Comparison of ENCODE assay signal across 8 mouse cellular contexts in the genomic region with DNA sequence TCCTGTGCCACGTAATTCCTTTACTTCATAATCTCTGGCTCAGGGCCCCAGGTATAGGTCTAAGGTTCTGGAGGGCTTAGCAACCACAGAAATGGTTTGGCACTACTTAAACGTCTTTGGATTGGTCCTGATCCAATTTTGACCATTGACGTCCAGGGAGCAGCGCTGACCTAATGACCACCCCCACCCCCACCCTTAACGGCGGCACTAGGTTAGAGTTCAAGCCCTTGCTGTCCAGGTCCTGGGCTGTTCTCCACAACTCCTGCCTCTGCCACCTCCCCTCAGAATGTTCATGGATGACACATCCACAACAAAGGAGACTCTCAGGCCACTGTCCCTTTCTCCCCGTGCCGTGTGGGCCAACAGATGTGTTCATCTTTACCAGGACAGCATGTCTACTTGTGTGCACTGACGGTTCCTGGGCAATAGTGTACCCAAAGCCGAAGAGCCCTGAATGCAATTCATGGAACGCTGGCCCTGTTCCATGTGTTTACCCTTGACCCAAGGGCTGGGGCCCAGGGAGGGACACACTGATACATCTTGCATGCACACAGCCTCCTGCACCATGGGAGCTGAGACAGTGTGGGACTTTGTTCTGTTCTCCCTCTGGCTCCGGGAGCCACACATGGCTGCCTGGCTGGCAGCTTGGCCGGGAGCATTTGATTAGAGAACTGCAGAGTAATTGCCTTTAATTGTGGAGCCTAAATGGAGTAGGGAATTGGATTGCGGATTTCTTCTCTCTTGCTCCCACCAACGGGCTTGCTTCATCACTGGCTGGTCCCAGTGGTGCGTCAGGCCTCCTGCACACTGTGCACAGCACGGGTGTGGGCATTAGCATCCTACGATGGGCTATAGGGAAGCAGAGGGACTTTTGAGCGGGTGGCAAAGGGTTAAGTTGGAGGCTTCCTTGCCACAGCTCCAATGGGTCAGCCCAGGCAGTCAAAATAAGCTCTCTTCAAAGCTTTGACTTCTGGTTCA.
DNase-seq lines count a peak whose midpoint lies in the region; ATAC-seq and TF ChIP-seq lines count a peak whose summit lies in the region.

No protein-coding gene starts in this region.

- TF ChIP-seq CTCF in intestine, postnatal 0 days (IDR thresholded peaks at IDR 0.05; ENCODE audit: low read depth), result no peak
- no peak for TF ChIP-seq CTCF in heart, adult 2 months (IDR thresholded peaks at IDR 0.05)

- peak; percentile 73; the same call in 1 of the 2 replicates for ATAC-seq in intestine, embryonic 14.5 days (replicated peaks; ENCODE audit: low FRiP score, low TSS enrichment, low read depth)
- no peak for ATAC-seq in intestine, postnatal 0 days
- ATAC-seq in midbrain, embryonic 14.5 days (ENCODE audit: low FRiP score, low TSS enrichment), result no peak

- no peak for TF ChIP-seq EP300 in heart, adult 2 months (IDR thresholded peaks at IDR 0.05; ENCODE audit: insufficient read depth, low read depth, low read length)

- no peak overlapping the region for H3K27ac ChIP-seq in intestine, embryonic 14.5 days (ENCODE audit: low read depth)
- H3K27ac ChIP-seq in intestine, postnatal 0 days (ENCODE audit: low read depth, low read length), result no peak overlapping the region
- peak overlapping the region; percentile 64; the same call in 1 of the 2 replicates for H3K27ac ChIP-seq in midbrain, embryonic 14.5 days (replicated peaks; ENCODE audit: low read depth, low read length)
- H3K27ac ChIP-seq in heart, adult 2 months, result no peak overlapping the region; the same call in 1 of the 2 replicates

- no peaks in the 10 kb centered on the region for H3K79me2 ChIP-seq in heart, adult 2 months (replicated peaks; ENCODE audit: control insufficient read depth, insufficient read depth, low read length)

- no peak overlapping the region for H3K4me3 ChIP-seq in intestine, embryonic 14.5 days (ENCODE audit: low read depth, low read length)
- no peak overlapping the region for H3K4me3 ChIP-seq in intestine, postnatal 0 days (ENCODE audit: low read depth, low read length)
- H3K4me3 ChIP-seq in midbrain, embryonic 14.5 days (replicated peaks; ENCODE audit: low read depth, low read length), result no peak overlapping the region
- H3K4me3 ChIP-seq in heart, adult 2 months, result no peak overlapping the region

- no peak for TF ChIP-seq POLR2A in heart, adult 2 months (IDR thresholded peaks at IDR 0.05; ENCODE audit: insufficient read depth, low read depth, low read length)

- H3K27me3 ChIP-seq in intestine, embryonic 14.5 days (replicated peaks; ENCODE audit: control insufficient read depth, insufficient read depth, low read length), result no peaks in the 10 kb centered on the region
- H3K27me3 ChIP-seq in intestine, postnatal 0 days (replicated peaks; ENCODE audit: control insufficient read depth, insufficient read depth, low read length), result no peaks in the 10 kb centered on the region
- no peaks in the 10 kb centered on the region for H3K27me3 ChIP-seq in midbrain, embryonic 14.5 days (ENCODE audit: control insufficient read depth, insufficient read depth, low read length)
- H3K27me3 ChIP-seq in heart, adult 2 months (ENCODE audit: control insufficient read depth, insufficient read depth, low read length), result no peaks in the 10 kb centered on the region

- peaks cover 9% of the 10 kb centered on the region for H3K4me1 ChIP-seq in intestine, embryonic 14.5 days (replicated peaks; ENCODE audit: control insufficient read depth, insufficient read depth, low read length)
- H3K4me1 ChIP-seq in intestine, postnatal 0 days (replicated peaks; ENCODE audit: control insufficient read depth, insufficient read depth, low read length), result no peaks in the 10 kb centered on the region
- H3K4me1 ChIP-seq in midbrain, embryonic 14.5 days (ENCODE audit: control insufficient read depth, insufficient read depth, low read length), result peaks cover 21% of the 10 kb centered on the region
- H3K4me1 ChIP-seq in heart, adult 2 months (ENCODE audit: control insufficient read depth, insufficient read depth, low read length), result peaks cover 3% of the 10 kb centered on the region

- no peak overlapping the region for H3K9ac ChIP-seq in intestine, embryonic 14.5 days (ENCODE audit: low read length)
- no peak overlapping the region for H3K9ac ChIP-seq in intestine, postnatal 0 days (ENCODE audit: low read depth, low read length)
- H3K9ac ChIP-seq in midbrain, embryonic 14.5 days (replicated peaks; ENCODE audit: low read length), result no peak overlapping the region
- no peak overlapping the region for H3K9ac ChIP-seq in heart, adult 2 months (ENCODE audit: low read depth, low read length)

- 83% methylated on average over 19 of the region's 19 CpGs for WGBS in intestine, embryonic 14.5 days
- 82% methylated on average over 19 of the region's 19 CpGs for WGBS in intestine, postnatal 0 days
- WGBS in midbrain, embryonic 14.5 days, result 81% methylated on average over 19 of the region's 19 CpGs
- 83% methylated on average over 19 of the region's 19 CpGs for WGBS in heart, adult 2 months

- H3K36me3 ChIP-seq in intestine, embryonic 14.5 days (ENCODE audit: control insufficient read depth, insufficient read depth, low read length), result peaks cover 21% of the 10 kb centered on the region
- H3K36me3 ChIP-seq in intestine, postnatal 0 days (ENCODE audit: control insufficient read depth, insufficient read depth), result no peaks in the 10 kb centered on the region
- peaks cover 5% of the 10 kb centered on the region; the same call in 1 of the 2 replicates for H3K36me3 ChIP-seq in midbrain, embryonic 14.5 days (ENCODE audit: control insufficient read depth, insufficient read depth, low read length)
- H3K36me3 ChIP-seq in heart, adult 2 months (ENCODE audit: control insufficient read depth, insufficient read depth, low read length), result no peaks in the 10 kb centered on the region

- H3K4me2 ChIP-seq in intestine, embryonic 14.5 days (ENCODE audit: low read length), result no peak overlapping the region
- no peak overlapping the region for H3K4me2 ChIP-seq in intestine, postnatal 0 days (replicated peaks; ENCODE audit: low read depth)
- H3K4me2 ChIP-seq in midbrain, embryonic 14.5 days (ENCODE audit: low read length), result no peak overlapping the region

- H3K9me3 ChIP-seq in intestine, embryonic 14.5 days (ENCODE audit: control insufficient read depth, low read length), result no peaks in the 10 kb centered on the region
- H3K9me3 ChIP-seq in intestine, postnatal 0 days (ENCODE audit: control insufficient read depth), result no peaks in the 10 kb centered on the region
- H3K9me3 ChIP-seq in midbrain, embryonic 14.5 days (ENCODE audit: control insufficient read depth, low read length), result no peaks in the 10 kb centered on the region

- DNase-seq in intestine, embryonic 14.5 days (ENCODE audit: low spot score), result no peak
- DNase-seq in brain, embryonic 18.5 days (ENCODE audit: low read depth, low spot score), result peak; percentile 22
- peak; percentile 14 to 27 for DNase-seq in frontal cortex, adult 2 months (ENCODE audit: extremely low spot score in 1 of 2, low spot score in 1 of 2)
- peak; percentile 38 for DNase-seq in midbrain, embryonic 14.5 days
- DNase-seq in urinary bladder, postnatal 14 days (ENCODE audit: low spot score), result no peak
- no peak for DNase-seq in urinary bladder, postnatal 25 days (ENCODE audit: low spot score)
- no peak for DNase-seq in heart, adult 2 months

- intact Hi-C loops in heart, adult 2 months (cut with DNase I), result no loop called here

Comparison
In these comparisons a context has a peak if more than half of its experiments do, and no peak if none do; other contexts are left out.
1. DNase-seq: peak in brain, embryonic 18.5 days (single experiment), frontal cortex, adult 2 months (2 of 2) and midbrain, embryonic 14.5 days (single experiment); none in intestine, embryonic 14.5 days (single experiment), urinary bladder, postnatal 14 days (single experiment), urinary bladder, postnatal 25 days (single experiment) and heart, adult 2 months (0 of 2).